Mouse (Mus musculus) CD4-positive, CD25-positive, alpha-beta regulatory T cell, adult 4 months (primary cell): ENCODE results near the gene Fip1l1. TPM values are rescaled to one million over a fixed set of nuclear protein-coding genes. Genes with fewer than 3 reads are reported as not detected.
A peak's percentile ranks its signal among the peaks of the same experiment; 100 is the strongest.

Experiments used
- ATAC-seq: one replicate; pipeline ENCODE4 v1.8.0; 2017
- polyA plus RNA-seq, 2 experiments: library from polyadenylated mRNA; unstranded; fragments of 100-300 nt; shearing (Covaris generic); gene quantifications; one replicate each; pipeline ENCODE4 v1.2.1; 2017

Gene Fip1l1
- polyA plus RNA-seq, result 10 to 100 TPM; 67.8 to 84.8 TPM

- ATAC-seq, result peak; percentile 75
These were observed at the start of gene Fip1l1 for GRCm38 (mm10) chr5:74535240-74536021. Gene Fip1l1, plus strand, starts transcription at chr5:74535449.

- no peak for ATAC-seq
These were observed 42.5 kb upstream of the Fip1l1 start for GRCm38 (mm10) chr5:74492705-74493104.

GRCm38 (mm10) chr5:74511686-74512085 is 23.6 kb upstream of the Fip1l1 start:
- ATAC-seq, result no peak

- ATAC-seq, result no peak
These were observed 8.2 kb upstream of the Fip1l1 start for GRCm38 (mm10) chr5:74527025-74527424.

GRCm38 (mm10) chr5:74530785-74531184 is 4.5 kb upstream of the Fip1l1 start:
- ATAC-seq, result no peak

- ATAC-seq, result peak; percentile 88
These were observed 3.5 kb upstream of the Fip1l1 start, which contains the start of gene Scfd2 for GRCm38 (mm10) chr5:74531630-74532280. Gene Scfd2, minus strand, starts transcription at chr5:74531759.

GRCm38 (mm10) chr5:74536180-74536947 is 1.1 kb downstream of the Fip1l1 start:
- no peak for ATAC-seq

GRCm38 (mm10) chr5:74545606-74546005 is 10.4 kb downstream of the Fip1l1 start:
- no peak for ATAC-seq

- no peak for ATAC-seq
These were observed 14.3 kb downstream of the Fip1l1 start for GRCm38 (mm10) chr5:74549566-74549965.

- ATAC-seq, result no peak
These were observed 25.9 kb downstream of the Fip1l1 start for GRCm38 (mm10) chr5:74561151-74561550.

- no peak for ATAC-seq
These were observed 36.5 kb downstream of the Fip1l1 start for GRCm38 (mm10) chr5:74571767-74572166.

GRCm38 (mm10) chr5:74589133-74589532 is 53.9 kb downstream of the Fip1l1 start:
- no peak for ATAC-seq

GRCm38 (mm10) chr5:74591413-74591812 is 56.2 kb downstream of the Fip1l1 start:
- no peak for ATAC-seq

- ATAC-seq, result no peak
These were observed 57.9 kb downstream of the Fip1l1 start for GRCm38 (mm10) chr5:74593147-74593546.

- ATAC-seq, result no peak
These were observed 64.8 kb downstream of the Fip1l1 start for GRCm38 (mm10) chr5:74600010-74600409.

GRCm38 (mm10) chr5:74601171-74601570 is 65.9 kb downstream of the Fip1l1 start:
- ATAC-seq, result no peak

GRCm38 (mm10) chr5:74601965-74602364 is 66.7 kb downstream of the Fip1l1 start:
- ATAC-seq, result no peak

GRCm38 (mm10) chr5:74602371-74602770 is 67.1 kb downstream of the Fip1l1 start:
- ATAC-seq, result no peak

GRCm38 (mm10) chr5:74603306-74603705 is 68.1 kb downstream of the Fip1l1 start:
- no peak for ATAC-seq

GRCm38 (mm10) chr5:74606213-74606612 is 71.0 kb downstream of the Fip1l1 start:
- no peak for ATAC-seq

- ATAC-seq, result no peak
These were observed 75.3 kb downstream of the Fip1l1 start for GRCm38 (mm10) chr5:74610511-74610910.

- ATAC-seq, result no peak
These were observed 77.5 kb downstream of the Fip1l1 start for GRCm38 (mm10) chr5:74612713-74613112.

- no peak for ATAC-seq
These were observed 78.4 kb downstream of the Fip1l1 start for GRCm38 (mm10) chr5:74613491-74614151.
